Comparison of ENCODE assay signal across 8 mouse cellular contexts in the genomic region with DNA sequence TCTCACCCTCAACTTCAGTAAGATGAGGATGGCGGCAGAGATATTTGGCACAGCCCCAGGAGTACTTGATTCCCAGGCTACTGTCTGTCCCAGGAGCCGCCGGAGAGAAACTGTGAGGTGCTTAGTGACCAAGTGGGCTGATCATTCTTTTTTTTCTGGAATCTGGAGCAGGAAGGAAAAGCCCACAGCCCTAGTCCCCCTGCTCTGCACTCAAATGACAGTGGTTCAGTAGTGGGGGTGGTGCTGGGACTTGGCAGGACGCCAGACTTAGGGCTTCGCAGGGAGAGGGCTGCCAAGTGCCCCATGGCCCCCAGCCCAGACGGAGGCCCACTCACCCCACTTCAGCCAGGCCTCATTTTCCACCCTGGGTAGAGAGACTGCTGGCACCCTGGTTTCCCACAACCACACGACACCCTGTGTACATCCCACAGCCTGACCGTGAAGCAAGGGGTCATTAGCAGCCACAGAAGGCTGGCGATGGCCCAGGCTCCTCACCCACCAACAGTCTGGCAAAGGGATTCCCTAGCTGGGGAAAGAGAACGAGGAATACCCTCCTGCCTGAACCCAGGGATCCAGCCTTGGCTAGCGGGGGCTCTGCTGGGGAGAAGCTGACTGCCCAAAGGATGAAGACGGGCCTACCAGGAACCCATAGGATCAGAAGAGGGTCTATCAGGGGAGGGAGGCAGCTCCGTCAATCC. TPM values are rescaled to one million over a fixed set of nuclear protein-coding genes. Genes with fewer than 3 reads are reported as not detected.
DNase-seq lines count a peak whose midpoint lies in the region; ATAC-seq lines count a peak whose summit lies in the region.

No protein-coding gene starts in this region.

- peak overlapping the region; percentile 94 for H3K4me3 ChIP-seq in heart, embryonic 16.5 days (ENCODE audit: low read length)
- peak overlapping the region; percentile 63 for H3K4me3 ChIP-seq in lung, embryonic 15.5 days

- no peaks in the 10 kb centered on the region for H3K27me3 ChIP-seq in heart, embryonic 16.5 days (ENCODE audit: control insufficient read depth, insufficient read depth, low read length)
- no peaks in the 10 kb centered on the region for H3K27me3 ChIP-seq in lung, embryonic 15.5 days

- no peaks in the 10 kb centered on the region for H3K9me3 ChIP-seq in heart, embryonic 16.5 days (replicated peaks; ENCODE audit: control insufficient read depth, low read length)
- H3K9me3 ChIP-seq in lung, embryonic 15.5 days: no peaks in the 10 kb centered on the region

- peaks cover 3% of the 10 kb centered on the region; the same call in 1 of the 2 replicates for H3K36me3 ChIP-seq in heart, embryonic 16.5 days (ENCODE audit: control insufficient read depth, insufficient read depth)
- H3K36me3 ChIP-seq in lung, embryonic 15.5 days: no peaks in the 10 kb centered on the region

- peak overlapping the region; percentile 93 for H3K4me2 ChIP-seq in heart, embryonic 16.5 days (ENCODE audit: low read depth, low read length)
- peak overlapping the region; percentile 83 for H3K4me2 ChIP-seq in lung, embryonic 15.5 days

- peak overlapping the region; percentile 99 for H3K9ac ChIP-seq in heart, embryonic 16.5 days (ENCODE audit: low read length)
- peak overlapping the region; percentile 81 for H3K9ac ChIP-seq in lung, embryonic 15.5 days

- peak; percentile 68 to 88 for DNase-seq in adrenal gland, adult (ENCODE audit: inconsistent age in 2 of 2, low spot score in 1 of 2)
- no peak for DNase-seq in adrenal gland, postnatal 4 days (ENCODE audit: low spot score in 2 of 2)
- peak; percentile 69 for DNase-seq in NIH3T3 (ENCODE audit: low read depth)
- DNase-seq in embryo, embryonic 10 days (ENCODE audit: low spot score): peak; percentile 34
- DNase-seq in kidney, postnatal 36 days: peak; percentile 59 to 73
- DNase-seq in right cerebral cortex, postnatal 25 days: peak; percentile 63

- 2% methylated on average over 13 of the region's 13 CpGs for WGBS in heart, embryonic 16.5 days
- WGBS in lung, embryonic 15.5 days: under 1% methylated on average over 13 of the region's 13 CpGs

- peak overlapping the region; percentile 90 for H3K27ac ChIP-seq in heart, embryonic 16.5 days (ENCODE audit: low read length)
- H3K27ac ChIP-seq in lung, embryonic 15.5 days: peak overlapping the region; percentile 86

- peak; percentile 3; the same call in 1 of the 2 replicates for ATAC-seq in heart, embryonic 16.5 days (replicated peaks; ENCODE audit: extremely low read depth, insufficient read depth, low FRiP score)
- ATAC-seq in lung, embryonic 15.5 days (ENCODE audit: borderline replicate concordance, extremely low read depth, low FRiP score, low TSS enrichment): peak; percentile 70

- H3K4me1 ChIP-seq in heart, embryonic 16.5 days (ENCODE audit: control insufficient read depth, insufficient read depth, low read length): peaks cover 46% of the 10 kb centered on the region
- H3K4me1 ChIP-seq in lung, embryonic 15.5 days: peaks cover 60% of the 10 kb centered on the region

RNA-seq across cellular contexts. Expression of a gene that starts 0.9 kb away (rescaled TPM):
- total RNA-seq in adrenal gland, postnatal 4 days (2021): 100 to 1,000 TPM; 199 to 212 TPM
- 16.3 and 17.9 TPM in 2 replicates for polyA plus RNA-seq in heart, embryonic 16.5 days (2015; fragmentation: Nextera tagmentation; extraction: Ambion mirVana)
- polyA plus RNA-seq in lung, embryonic 15.5 days (2015; fragmentation: Nextera tagmentation; extraction: Ambion mirVana): 38.0 and 39.1 TPM in 2 replicates

RNA-seq across cellular contexts. Expression of a gene that starts 40.9 kb away (rescaled TPM):
- 10 to 100 TPM; 23.5 to 24.4 TPM for total RNA-seq in adrenal gland, postnatal 4 days (2021)
- 6.2 and 7.7 TPM in 2 replicates for polyA plus RNA-seq in heart, embryonic 16.5 days (2015; fragmentation: Nextera tagmentation; extraction: Ambion mirVana)
- polyA plus RNA-seq in lung, embryonic 15.5 days (2015; fragmentation: Nextera tagmentation; extraction: Ambion mirVana): 22.5 and 27.8 TPM in 2 replicates

RNA-seq across cellular contexts. Expression of a gene that starts 54.2 kb away (rescaled TPM):
- 10 to 100 TPM; 40.3 to 41.3 TPM for total RNA-seq in adrenal gland, postnatal 4 days (2021)
- 9.6 and 10.3 TPM in 2 replicates for polyA plus RNA-seq in heart, embryonic 16.5 days (2015; fragmentation: Nextera tagmentation; extraction: Ambion mirVana)
- 21.9 and 22.3 TPM in 2 replicates for polyA plus RNA-seq in lung, embryonic 15.5 days (2015; fragmentation: Nextera tagmentation; extraction: Ambion mirVana)

RNA-seq across cellular contexts. Expression of a gene that starts 56.8 kb away (rescaled TPM):
- 10 to 100 TPM; 23.9 to 24.2 TPM for total RNA-seq in adrenal gland, postnatal 4 days (2021)
- 15.3 and 16.6 TPM in 2 replicates for polyA plus RNA-seq in heart, embryonic 16.5 days (2015; fragmentation: Nextera tagmentation; extraction: Ambion mirVana)
- polyA plus RNA-seq in lung, embryonic 15.5 days (2015; fragmentation: Nextera tagmentation; extraction: Ambion mirVana): 22.6 and 24.2 TPM in 2 replicates

Comparison
In these comparisons a context has a peak if more than half of its experiments do, and no peak if none do; other contexts are left out.
1. DNase-seq: peak in adrenal gland, adult (2 of 2), NIH3T3 (single experiment), embryo, embryonic 10 days (single experiment), kidney, postnatal 36 days (2 of 2) and right cerebral cortex, postnatal 25 days (single experiment); none in adrenal gland, postnatal 4 days (0 of 2).